Mouse (Mus musculus) right cerebral cortex, postnatal 25 days (tissue): ENCODE measurements around the gene Gm3854.
A peak's percentile ranks its signal among the peaks of the same experiment; 100 is the strongest.

Experiments used
- DNase-seq: peaks from one replicate; pipeline ENCODE4 v3.0.0; 2022

Gene Gm3854

GRCm38 (mm10) chr7:6388971-6389370, 45.4 kb downstream of the Gm3854 start:
- no peak for DNase-seq

GRCm38 (mm10) chr7:6389449-6389848, 45.9 kb downstream of the Gm3854 start:
- no peak for DNase-seq

DNA sequence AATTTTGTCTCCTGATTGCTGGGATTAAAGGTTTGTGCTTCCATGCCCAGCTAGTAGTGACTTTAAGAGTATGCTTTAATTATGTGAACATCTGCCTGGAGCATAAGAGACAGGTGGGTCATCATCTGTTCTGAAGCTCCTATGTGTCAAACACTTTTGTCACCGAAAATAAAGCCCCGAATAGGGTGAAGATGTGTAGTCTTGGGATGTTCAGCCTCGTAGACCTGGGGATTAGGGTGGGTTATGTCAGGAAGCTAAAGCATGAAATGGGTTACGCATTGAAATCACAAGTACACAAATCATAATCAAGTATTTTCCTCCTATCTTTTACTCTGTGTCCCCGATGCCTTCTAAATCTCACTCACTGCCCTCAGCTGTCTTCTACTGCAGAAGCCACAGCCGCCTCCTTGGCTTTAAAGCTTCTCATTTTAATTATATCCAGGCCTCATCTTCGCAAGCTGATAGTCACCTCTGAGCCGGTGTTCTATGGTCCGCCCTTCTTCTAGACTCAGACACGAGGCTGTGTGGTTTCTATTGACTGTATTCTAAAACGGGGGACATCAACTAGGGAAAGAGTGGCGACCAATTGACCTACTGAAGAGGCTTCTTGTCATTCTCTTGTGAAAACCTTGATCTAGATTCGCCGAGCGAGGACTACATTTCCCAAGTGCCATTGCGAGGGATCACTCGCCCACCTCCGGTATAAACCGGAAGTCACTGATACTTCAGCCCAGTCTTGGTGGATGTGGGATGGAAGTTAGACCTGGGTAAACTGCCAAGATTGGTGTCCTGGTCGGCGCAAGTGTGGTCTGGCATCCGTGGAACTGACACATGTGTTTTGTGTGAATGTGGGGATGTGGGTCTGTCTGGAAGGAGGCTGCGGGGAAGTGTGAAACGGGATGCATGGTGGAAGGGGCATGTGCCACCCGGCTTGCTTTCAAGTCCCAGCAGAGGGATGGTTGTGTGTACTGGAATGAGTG, 54.7 kb downstream of the Gm3854 start, which contains the start of gene Smim17:
Gene Smim17, plus strand, starts transcription at position 720 of the 980 bp plus-strand sequence.
- DNase-seq, result peak; percentile 72
